Mouse (Mus musculus): ENCODE data around the gene Vip. TPM values are rescaled to one million over a fixed set of nuclear protein-coding genes. Genes with fewer than 3 reads are reported as not detected.
A peak's percentile ranks its signal among the peaks of the same experiment; 100 is the strongest.

The Vip gene
- polyA plus RNA-seq (2014; fragmentation: Nextera tagmentation; extraction: Ambion mirVana) = 0.26 and 0.29 TPM in 2 replicates

GRCm38 (mm10) chr10:5639112-5639511, at the start of gene Vip:
TSS of gene Vip (plus strand) at chr10:5639218.
- no peak within 1 kb of the TSS for H3K27ac ChIP-seq (ENCODE audit: low read depth, low read length)
- H3K4me1 ChIP-seq (ENCODE audit: control insufficient read depth, insufficient read depth, low read length) = no peaks in the 10 kb centered on the region
- no peaks in the 10 kb centered on the region for H3K9me3 ChIP-seq (ENCODE audit: control insufficient read depth, low read length)
- ATAC-seq (ENCODE audit: insufficient read depth, low FRiP score, low TSS enrichment) = no peak
- no peaks in the 10 kb centered on the region for H3K36me3 ChIP-seq (ENCODE audit: control insufficient read depth, insufficient read depth, low read length)
- no peak within 1 kb of the TSS for H3K4me3 ChIP-seq (ENCODE audit: low read depth, low read length)
- H3K27me3 ChIP-seq (ENCODE audit: control insufficient read depth, insufficient read depth, low read length) = no peaks in the 10 kb centered on the region
- no peak within 1 kb of the TSS for H3K4me2 ChIP-seq (ENCODE audit: low read depth)
- DNase-seq (ENCODE audit: low spot score) = peak; percentile 48
- no peak within 1 kb of the TSS for H3K9ac ChIP-seq (ENCODE audit: low read length)
- WGBS = 33% methylated on average over 8 of the region's 8 CpGs

- WGBS = 88% methylated on average over 2 of the region's 2 CpGs
- H3K9me3 ChIP-seq (ENCODE audit: control insufficient read depth, low read length) = no peaks in the 10 kb centered on the region
- no peak overlapping the region for H3K9ac ChIP-seq (ENCODE audit: low read length)
- no peak overlapping the region for H3K4me2 ChIP-seq (ENCODE audit: low read depth)
- DNase-seq (ENCODE audit: low spot score) = no peak
- no peaks in the 10 kb centered on the region for H3K36me3 ChIP-seq (ENCODE audit: control insufficient read depth, insufficient read depth, low read length)
- no peak overlapping the region for H3K27ac ChIP-seq (ENCODE audit: low read depth, low read length)
- H3K4me3 ChIP-seq (ENCODE audit: low read depth, low read length) = no peak overlapping the region
- no peak for ATAC-seq (ENCODE audit: insufficient read depth, low FRiP score, low TSS enrichment)
- H3K4me1 ChIP-seq (ENCODE audit: control insufficient read depth, insufficient read depth, low read length) = no peaks in the 10 kb centered on the region
- H3K27me3 ChIP-seq (ENCODE audit: control insufficient read depth, insufficient read depth, low read length) = no peaks in the 10 kb centered on the region
These were observed 48.0 kb upstream of the Vip start for GRCm38 (mm10) chr10:5591061-5591460.

- Histone ChIP-seq H3K27ac (ENCODE audit: low read depth, low read length) (no peak overlapping the region), H3K9me3 (ENCODE audit: control insufficient read depth, low read length) (no peaks in the 10 kb centered on the region), H3K9ac (ENCODE audit: low read length) (no peak overlapping the region), H3K27me3 (ENCODE audit: control insufficient read depth, insufficient read depth, low read length) (no peaks in the 10 kb centered on the region), H3K4me3 (ENCODE audit: low read depth, low read length) (no peak overlapping the region), H3K36me3 (ENCODE audit: control insufficient read depth, insufficient read depth, low read length) (no peaks in the 10 kb centered on the region), H3K4me1 (ENCODE audit: control insufficient read depth, insufficient read depth, low read length) (no peaks in the 10 kb centered on the region), H3K4me2 (ENCODE audit: low read depth) (no peak overlapping the region)
- DNase-seq (ENCODE audit: low spot score) (no peak), ATAC-seq (ENCODE audit: insufficient read depth, low FRiP score, low TSS enrichment) (no peak)
- 81% methylated on average over 4 of the region's 4 CpGs for WGBS
These were observed 47.0 kb upstream of the Vip start for GRCm38 (mm10) chr10:5591996-5592395.

- 64% methylated on average over 5 of the region's 5 CpGs for WGBS
- ATAC-seq (ENCODE audit: insufficient read depth, low FRiP score, low TSS enrichment) = no peak
- no peak within 1 kb of the TSS for H3K27ac ChIP-seq (ENCODE audit: low read depth, low read length)
These were observed 45.6 kb upstream of the Vip start, which contains the start of gene Myct1 for GRCm38 (mm10) chr10:5593464-5593863. TSS of gene Myct1 (plus strand) at chr10:5593775.

GRCm38 (mm10) chr10:5594457-5594856, 44.6 kb upstream of the Vip start:
- no peaks in the 10 kb centered on the region for H3K36me3 ChIP-seq (ENCODE audit: control insufficient read depth, insufficient read depth, low read length)
- WGBS = 68% methylated on average over 5 of the region's 5 CpGs
- DNase-seq (ENCODE audit: low spot score) = no peak
- H3K4me1 ChIP-seq (ENCODE audit: control insufficient read depth, insufficient read depth, low read length) = no peaks in the 10 kb centered on the region
- no peaks in the 10 kb centered on the region for H3K27me3 ChIP-seq (ENCODE audit: control insufficient read depth, insufficient read depth, low read length)
- H3K9ac ChIP-seq (ENCODE audit: low read length) = no peak overlapping the region
- H3K9me3 ChIP-seq (ENCODE audit: control insufficient read depth, low read length) = no peaks in the 10 kb centered on the region
- no peak for ATAC-seq (ENCODE audit: insufficient read depth, low FRiP score, low TSS enrichment)
- H3K4me2 ChIP-seq (ENCODE audit: low read depth) = no peak overlapping the region
- H3K27ac ChIP-seq (ENCODE audit: low read depth, low read length) = no peak overlapping the region
- no peak overlapping the region for H3K4me3 ChIP-seq (ENCODE audit: low read depth, low read length)

More at GRCm38 (mm10) chr10:5593464-5593863, 45.6 kb upstream of the Vip start, which contains the start of gene Myct1:
- Histone ChIP-seq H3K4me2 (ENCODE audit: low read depth) (no peak within 1 kb of the TSS), H3K9ac (ENCODE audit: low read length) (no peak within 1 kb of the TSS), H3K4me3 (ENCODE audit: low read depth, low read length) (no peak within 1 kb of the TSS), H3K36me3 (ENCODE audit: control insufficient read depth, insufficient read depth, low read length) (no peaks in the 10 kb centered on the region), H3K9me3 (ENCODE audit: control insufficient read depth, low read length) (no peaks in the 10 kb centered on the region), H3K27me3 (ENCODE audit: control insufficient read depth, insufficient read depth, low read length) (no peaks in the 10 kb centered on the region), H3K4me1 (ENCODE audit: control insufficient read depth, insufficient read depth, low read length) (no peaks in the 10 kb centered on the region)
- no peak for DNase-seq (ENCODE audit: low spot score)

- ATAC-seq (ENCODE audit: insufficient read depth, low FRiP score, low TSS enrichment) (no peak), DNase-seq (ENCODE audit: low spot score) (no peak)
- no peak overlapping the region for H3K4me3 ChIP-seq (ENCODE audit: low read depth, low read length)
- no peaks in the 10 kb centered on the region for H3K36me3 ChIP-seq (ENCODE audit: control insufficient read depth, insufficient read depth, low read length)
- WGBS = 69% methylated on average over 6 of the region's 6 CpGs
- no peak overlapping the region for H3K27ac ChIP-seq (ENCODE audit: low read depth, low read length)
- H3K4me2 ChIP-seq (ENCODE audit: low read depth) = no peak overlapping the region
- H3K27me3 ChIP-seq (ENCODE audit: control insufficient read depth, insufficient read depth, low read length) = no peaks in the 10 kb centered on the region
- H3K9ac ChIP-seq (ENCODE audit: low read length) = no peak overlapping the region
- H3K4me1 ChIP-seq (ENCODE audit: control insufficient read depth, insufficient read depth, low read length) = no peaks in the 10 kb centered on the region
- H3K9me3 ChIP-seq (ENCODE audit: control insufficient read depth, low read length) = no peaks in the 10 kb centered on the region
These were observed 42.5 kb upstream of the Vip start for GRCm38 (mm10) chr10:5596559-5596958.

GRCm38 (mm10) chr10:5600123-5600522, 38.9 kb upstream of the Vip start:
- no peaks in the 10 kb centered on the region for H3K9me3 ChIP-seq (ENCODE audit: control insufficient read depth, low read length)
- peak; percentile 80 for ATAC-seq (ENCODE audit: insufficient read depth, low FRiP score, low TSS enrichment)
- DNase-seq (ENCODE audit: low spot score) = peak; percentile 46
- 19% methylated on average over 7 of the region's 7 CpGs for WGBS
- H3K4me2 ChIP-seq (ENCODE audit: low read depth) = no peak overlapping the region
- no peaks in the 10 kb centered on the region for H3K4me1 ChIP-seq (ENCODE audit: control insufficient read depth, insufficient read depth, low read length)
- no peak overlapping the region for H3K27ac ChIP-seq (ENCODE audit: low read depth, low read length)
- no peak overlapping the region for H3K9ac ChIP-seq (ENCODE audit: low read length)
- H3K27me3 ChIP-seq (ENCODE audit: control insufficient read depth, insufficient read depth, low read length) = no peaks in the 10 kb centered on the region
- no peaks in the 10 kb centered on the region for H3K36me3 ChIP-seq (ENCODE audit: control insufficient read depth, insufficient read depth, low read length)
- no peak overlapping the region for H3K4me3 ChIP-seq (ENCODE audit: low read depth, low read length)

GRCm38 (mm10) chr10:5603512-5603911, 35.5 kb upstream of the Vip start:
- Histone ChIP-seq H3K4me2 (ENCODE audit: low read depth) (no peak overlapping the region), H3K9ac (ENCODE audit: low read length) (no peak overlapping the region), H3K9me3 (ENCODE audit: control insufficient read depth, low read length) (no peaks in the 10 kb centered on the region), H3K4me1 (ENCODE audit: control insufficient read depth, insufficient read depth, low read length) (no peaks in the 10 kb centered on the region), H3K36me3 (ENCODE audit: control insufficient read depth, insufficient read depth, low read length) (no peaks in the 10 kb centered on the region), H3K27me3 (ENCODE audit: control insufficient read depth, insufficient read depth, low read length) (no peaks in the 10 kb centered on the region), H3K4me3 (ENCODE audit: low read depth, low read length) (no peak overlapping the region), H3K27ac (ENCODE audit: low read depth, low read length) (no peak overlapping the region)
- ATAC-seq (ENCODE audit: insufficient read depth, low FRiP score, low TSS enrichment) (no peak), DNase-seq (ENCODE audit: low spot score) (no peak)
- WGBS = 87% methylated on average over 10 of the region's 10 CpGs

- WGBS = 90% methylated on average over 13 of the region's 13 CpGs
- Histone ChIP-seq H3K4me2 (ENCODE audit: low read depth) (no peak overlapping the region), H3K4me1 (ENCODE audit: control insufficient read depth, insufficient read depth, low read length) (no peaks in the 10 kb centered on the region), H3K27me3 (ENCODE audit: control insufficient read depth, insufficient read depth, low read length) (no peaks in the 10 kb centered on the region), H3K4me3 (ENCODE audit: low read depth, low read length) (no peak overlapping the region), H3K9me3 (ENCODE audit: control insufficient read depth, low read length) (no peaks in the 10 kb centered on the region), H3K36me3 (ENCODE audit: control insufficient read depth, insufficient read depth, low read length) (no peaks in the 10 kb centered on the region), H3K9ac (ENCODE audit: low read length) (no peak overlapping the region), H3K27ac (ENCODE audit: low read depth, low read length) (no peak overlapping the region)
- DNase-seq (ENCODE audit: low spot score) (no peak), ATAC-seq (ENCODE audit: insufficient read depth, low FRiP score, low TSS enrichment) (no peak)
These were observed 34.6 kb upstream of the Vip start for GRCm38 (mm10) chr10:5604371-5604770.

All from neural tube, embryonic 11.5 days (tissue).